Mouse (Mus musculus) lung, adult 2 months (tissue): ENCODE results near the gene Maml3. TPM values are rescaled to one million over a fixed set of nuclear protein-coding genes. Genes with fewer than 3 reads are reported as not detected.

Experiments used
- DNase-seq: peaks from one replicate; pipeline ENCODE4 v3.0.0; 2022
- H3K4me1 ChIP-seq: fragments of 200-500 bp; 2 replicates; pipeline ENCODE4 v1.6.1; 2011; ENCODE audit warnings: low read length; ENCODE audit not compliant: control insufficient read depth, insufficient read depth
- H3K4me3 ChIP-seq: fragments of 200-500 bp; replicated peaks from 2 replicates; pipeline ENCODE3; 2011; ENCODE audit warnings: low read depth, mild to moderate bottlenecking, control low read depth, low read length; ENCODE audit errors: extremely low read depth
- CTCF ChIP-seq: fragments of 200-500 bp; IDR thresholded peaks from 2 replicates; pipeline ENCODE4 v1.5.1; 2011; ENCODE audit warnings: mild to moderate bottlenecking, low read length, control low read depth; ENCODE audit not compliant: insufficient read depth
- POLR2A ChIP-seq: fragments of 200-500 bp; IDR thresholded peaks from 2 replicates; pipeline ENCODE4 v1.6.1; 2011; ENCODE audit warnings: low read depth, mild to moderate bottlenecking, control low read depth, low read length, borderline replicate concordance; ENCODE audit errors: extremely low read depth
- WGBS: fragments of 180-500 bp; shearing (Covaris S2); methylation state at CpG from one replicate; pipeline ENCODE4 v1.1.7; 2018; 5-methylcytosine and 5-hydroxymethylcytosine counted together
- polyA plus RNA-seq: library from polyadenylated mRNA; depleted of rRNA; stranded (reverse); fragments of >200 nt; gene quantifications from 2 replicates; pipeline ENCODE4 v1.2.3, GENCODE M21; 2012

Gene Maml3
- polyA plus RNA-seq, 1 experiment, result 11.2 TPM

DNA sequence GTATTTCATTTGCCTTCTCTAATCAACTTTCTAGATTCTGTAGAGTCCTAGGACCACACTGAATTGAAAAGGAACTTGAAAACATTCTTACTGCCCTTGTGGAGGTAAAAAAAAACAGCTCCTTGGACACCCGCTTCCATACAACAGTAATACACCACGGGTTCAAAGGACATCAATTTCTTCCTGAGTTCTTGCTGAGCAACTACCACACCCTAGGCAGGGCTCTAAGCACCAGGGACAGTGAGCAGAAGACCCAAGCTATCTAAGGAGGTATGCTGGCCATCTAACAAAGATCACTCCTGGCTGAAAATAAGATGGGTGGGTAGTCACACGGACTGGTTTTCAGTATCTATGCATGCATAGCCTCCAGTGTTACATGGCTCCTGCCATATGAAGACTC is 88.7 kb downstream of the Maml3 start:
- no peak for DNase-seq
- Histone ChIP-seq H3K4me3 (no peak overlapping the region), H3K4me1 (no peaks in the 10 kb centered on the region; the same call in 1 of the 2 replicates)
- 81% methylated on average over 3 of the region's 3 CpGs for WGBS
- no peak for TF ChIP-seq CTCF
- no peak for TF ChIP-seq POLR2A

DNA sequence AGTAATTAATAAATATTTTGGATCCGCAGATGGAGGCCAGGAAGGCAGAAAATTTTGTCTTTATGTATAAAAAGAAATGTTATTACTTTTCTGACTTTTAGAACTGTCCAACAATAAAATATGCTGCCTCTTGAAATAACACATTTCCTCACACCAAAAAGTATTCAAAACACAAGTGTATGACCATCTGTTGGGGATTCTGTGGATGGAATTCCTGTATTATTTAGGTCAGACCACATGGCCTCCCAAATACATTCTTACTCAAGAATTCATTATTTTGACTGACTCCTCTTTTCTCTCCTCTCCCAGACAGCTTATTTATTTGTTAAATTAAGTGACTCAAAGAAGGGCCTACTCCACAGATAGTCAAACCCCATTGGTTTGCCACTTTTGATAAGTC is 89.3 kb downstream of the Maml3 start:
- no peak for DNase-seq
- TF ChIP-seq CTCF (no peak), POLR2A (no peak)
- Histone ChIP-seq H3K4me3 (no peak overlapping the region), H3K4me1 (no peaks in the 10 kb centered on the region; the same call in 1 of the 2 replicates)
- WGBS, result 88% methylated on average over 1 of the region's 1 CpGs

DNA sequence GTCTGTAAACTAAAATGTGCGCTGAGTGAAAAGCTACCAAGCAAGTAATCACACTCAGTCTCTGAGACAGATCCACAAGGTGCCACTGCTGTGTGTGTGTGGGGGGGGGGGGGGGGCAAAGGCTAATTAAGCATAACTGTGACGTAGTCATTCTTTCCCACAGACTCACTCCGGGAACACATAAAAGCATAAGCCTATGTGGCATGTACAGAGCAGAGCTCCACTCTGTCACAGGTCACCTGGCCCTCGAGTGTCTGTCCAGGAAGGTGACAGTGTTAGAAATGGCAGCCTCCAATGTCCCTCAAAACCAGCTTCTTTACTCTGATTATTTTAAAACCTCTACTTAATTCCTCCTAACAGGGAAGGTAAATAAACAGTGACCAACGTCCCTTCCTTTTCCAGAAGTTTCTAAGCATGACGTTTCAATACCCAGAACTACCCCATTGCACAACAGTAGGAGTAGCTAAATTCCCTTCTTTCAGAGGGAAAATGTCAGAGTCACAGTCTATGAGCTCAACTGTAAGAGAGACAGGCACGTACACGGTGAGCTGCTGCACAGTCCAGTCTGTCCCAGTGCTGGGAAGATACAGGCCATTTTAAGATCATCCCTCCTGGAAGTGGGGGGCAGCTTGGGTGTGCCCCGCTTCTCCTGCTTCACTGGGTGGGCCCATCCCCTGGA is 93.7 kb downstream of the Maml3 start:
- no peak for TF ChIP-seq POLR2A
- TF ChIP-seq CTCF, result no peak
- WGBS, result 54% methylated on average over 9 of the region's 9 CpGs
- no peak for DNase-seq
- H3K4me1 ChIP-seq, result peaks cover 2% of the 10 kb centered on the region; the same call in 1 of the 2 replicates
- H3K4me3 ChIP-seq, result no peak overlapping the region

DNA sequence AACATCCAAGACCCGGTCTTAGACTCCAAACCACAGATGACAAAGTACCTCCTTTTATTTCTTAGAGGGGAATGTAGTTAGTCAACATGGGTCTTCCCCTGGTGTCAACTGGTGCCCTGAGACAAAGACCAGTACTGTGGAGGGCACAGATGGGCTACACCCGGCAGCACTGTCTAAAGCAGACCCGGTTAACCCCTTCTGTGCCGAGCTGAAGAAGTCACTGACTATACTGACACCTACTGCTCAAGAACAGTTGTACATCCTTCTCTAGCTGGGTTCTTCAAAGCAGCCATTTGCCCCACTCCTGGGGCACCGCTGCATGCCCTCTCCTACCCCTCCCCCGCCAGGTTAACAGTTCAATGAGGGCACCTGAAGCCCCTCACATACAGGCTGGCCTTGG is 95.6 kb downstream of the Maml3 start:
- DNase-seq, result no peak
- H3K4me1 ChIP-seq, result peaks cover 2% of the 10 kb centered on the region; the same call in 1 of the 2 replicates
- no peak for TF ChIP-seq CTCF
- TF ChIP-seq POLR2A, result no peak
- H3K4me3 ChIP-seq, result no peak overlapping the region
- WGBS, result 44% methylated on average over 6 of the region's 6 CpGs

DNA sequence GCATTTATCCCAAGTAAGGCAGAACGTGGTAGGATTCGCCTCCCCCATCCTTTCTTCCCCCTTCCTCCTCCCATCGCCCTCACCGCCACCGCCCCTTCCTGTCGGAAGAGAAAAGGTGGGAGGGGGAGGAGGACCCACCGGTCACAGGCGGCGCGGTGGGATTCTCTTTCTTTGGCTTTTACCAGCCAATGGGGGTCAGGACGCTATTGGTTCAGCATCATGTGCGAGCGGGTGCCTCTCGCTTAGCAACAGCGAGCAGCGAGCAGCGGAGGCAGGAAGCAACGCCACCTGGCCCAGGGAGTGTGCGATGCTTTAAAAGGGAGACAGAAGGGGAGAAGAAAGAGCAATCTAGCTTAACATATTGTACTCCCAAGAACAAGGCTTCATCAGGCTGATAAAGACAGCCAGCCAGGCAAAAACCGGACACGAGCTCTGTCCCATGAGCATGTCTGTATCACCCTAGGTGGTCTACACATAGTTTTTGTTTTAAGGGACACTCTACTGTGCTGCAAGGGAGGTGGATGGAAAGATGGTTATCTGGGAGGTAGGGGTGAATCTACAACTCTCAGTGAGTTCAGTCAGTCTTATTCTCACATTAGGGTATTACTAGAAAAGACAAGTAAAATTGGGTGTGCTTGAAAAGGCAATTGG is 97.1 kb downstream of the Maml3 start:
- peaks cover 2% of the 10 kb centered on the region; the same call in 1 of the 2 replicates for H3K4me1 ChIP-seq
- WGBS, result 2% methylated on average over 21 of the region's 21 CpGs
- TF ChIP-seq POLR2A (no peak), CTCF (no peak)
- peak; percentile 30 for DNase-seq
- H3K4me3 ChIP-seq, result peak overlapping the region; percentile 57

DNA sequence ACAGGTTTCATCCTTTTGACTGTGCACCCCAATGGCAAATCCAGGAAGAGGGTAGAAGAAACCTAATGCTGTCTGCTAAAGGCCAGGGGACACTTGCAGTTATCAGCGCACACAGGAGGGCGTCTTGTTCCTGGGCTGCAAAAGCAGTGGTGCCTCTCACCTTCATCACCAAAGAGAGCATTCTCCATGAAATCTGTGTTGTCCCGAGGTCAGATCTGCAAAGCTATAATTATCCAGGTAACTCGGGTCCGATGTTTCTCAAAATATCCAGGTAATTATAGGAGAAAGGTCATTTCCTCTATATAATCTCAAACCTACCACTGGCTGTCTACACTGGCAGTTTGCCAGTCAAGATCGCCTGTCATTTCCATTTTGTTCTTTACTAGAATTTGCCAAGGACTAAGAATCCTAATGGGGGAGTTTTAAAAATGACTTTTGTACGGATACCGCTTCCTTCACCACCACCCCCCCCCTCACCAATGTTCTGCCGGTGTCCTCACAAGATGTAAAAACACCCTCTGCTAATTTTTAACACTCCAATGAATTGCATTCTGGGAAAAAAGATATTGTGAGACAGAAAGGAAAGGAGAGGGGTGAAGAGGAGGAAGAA is 98.0 kb downstream of the Maml3 start:
- TF ChIP-seq CTCF (no peak), POLR2A (no peak)
- H3K4me1 ChIP-seq, result peaks cover 2% of the 10 kb centered on the region; the same call in 1 of the 2 replicates
- H3K4me3 ChIP-seq, result no peak overlapping the region
- 44% methylated on average over 9 of the region's 9 CpGs for WGBS
- no peak for DNase-seq

DNA sequence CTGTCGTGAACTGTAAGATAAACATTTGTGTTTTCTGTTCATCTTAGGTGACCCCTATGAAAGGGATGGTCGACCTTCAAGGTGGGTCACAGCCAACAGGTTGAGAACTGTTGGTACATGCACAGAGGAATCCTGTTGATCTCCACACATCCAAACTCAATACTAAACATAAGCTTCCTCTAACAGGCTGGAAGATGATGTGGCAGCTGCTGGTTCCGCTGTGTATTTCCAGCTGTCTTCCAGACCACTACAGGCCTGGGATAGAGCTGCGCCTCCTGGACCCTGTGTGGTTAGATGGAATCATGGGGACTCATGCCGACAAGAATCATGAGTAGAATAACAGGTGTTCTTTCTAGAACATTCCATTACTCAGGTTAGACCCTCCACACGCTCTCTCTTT is 101.2 kb downstream of the Maml3 start:
- no peak for TF ChIP-seq POLR2A
- TF ChIP-seq CTCF, result no peak
- DNase-seq, result no peak
- WGBS, result 86% methylated on average over 6 of the region's 6 CpGs
- H3K4me3 ChIP-seq, result no peak overlapping the region
- peaks cover 10% of the 10 kb centered on the region for H3K4me1 ChIP-seq

DNA sequence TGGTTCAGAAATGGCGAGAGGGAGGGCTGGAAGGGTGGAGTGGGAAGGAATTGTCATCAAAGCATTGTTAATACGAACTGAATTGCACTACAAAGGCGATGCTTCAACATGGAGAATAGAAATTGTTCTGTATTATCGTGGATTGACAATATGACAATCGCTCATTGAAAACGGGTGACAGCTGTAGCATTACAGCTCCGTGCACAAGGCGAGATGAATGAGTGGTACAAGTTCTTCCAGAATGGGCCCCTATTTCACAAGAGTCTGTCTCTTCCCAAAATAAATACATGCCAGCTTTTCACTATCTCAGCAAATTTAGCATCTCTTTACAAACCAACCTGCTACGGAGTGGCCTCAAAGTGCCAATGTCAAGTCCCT is 103.4 kb downstream of the Maml3 start:
- TF ChIP-seq POLR2A (no peak), CTCF (no peak)
- H3K4me3 ChIP-seq, result no peak overlapping the region
- peaks cover 9% of the 10 kb centered on the region; the same call in 1 of the 2 replicates for H3K4me1 ChIP-seq
- DNase-seq, result no peak
- 66% methylated on average over 9 of the region's 9 CpGs for WGBS

DNA sequence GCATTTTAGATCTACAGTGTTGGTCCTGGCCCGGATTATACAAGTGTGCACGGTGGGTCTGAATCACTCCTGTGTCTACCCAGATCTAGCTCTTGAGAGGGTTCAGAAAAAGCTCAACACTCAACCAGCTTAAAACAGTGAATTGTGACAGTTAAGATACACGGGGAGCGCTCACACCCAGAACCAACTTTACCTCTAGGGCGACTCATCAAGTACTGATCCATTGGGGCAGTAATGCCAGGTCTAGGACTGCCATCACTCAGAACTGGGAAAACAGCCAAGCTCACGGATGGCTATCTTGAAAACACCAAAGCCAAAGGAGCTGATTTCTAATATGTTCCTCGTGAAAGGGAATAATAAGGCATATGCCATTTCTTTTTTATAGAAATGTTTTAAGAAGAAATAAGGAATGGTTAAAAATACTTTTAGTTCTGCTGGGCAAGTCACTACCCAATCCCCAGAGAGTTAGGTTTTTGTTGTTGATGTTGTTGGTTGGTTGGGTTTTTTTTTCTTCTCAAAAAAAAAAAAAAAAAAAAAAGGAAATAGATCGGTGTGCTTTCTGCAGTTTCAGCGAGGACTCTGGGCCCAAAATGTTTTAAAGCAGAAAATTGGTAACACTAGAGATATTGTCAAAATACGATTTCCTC is 103.9 kb downstream of the Maml3 start:
- no peak for DNase-seq
- peaks cover 9% of the 10 kb centered on the region; the same call in 1 of the 2 replicates for H3K4me1 ChIP-seq
- WGBS, result 71% methylated on average over 10 of the region's 10 CpGs
- TF ChIP-seq POLR2A, result no peak
- TF ChIP-seq CTCF, result no peak
- no peak overlapping the region for H3K4me3 ChIP-seq
